Mouse (Mus musculus) NIH3T3 (cell line): ENCODE results near the gene Tomm7.
"Not testable (repeated sequence)": the region's sequence is repeated elsewhere in the genome, so short reads cannot be mapped to it uniquely, and the experiment has no call there.

Experiments
- DNase-seq: peaks from one replicate; pipeline ENCODE4 v3.0.0-alpha.2; 2012; ENCODE audit warnings: low read depth

The Tomm7 gene

DNA sequence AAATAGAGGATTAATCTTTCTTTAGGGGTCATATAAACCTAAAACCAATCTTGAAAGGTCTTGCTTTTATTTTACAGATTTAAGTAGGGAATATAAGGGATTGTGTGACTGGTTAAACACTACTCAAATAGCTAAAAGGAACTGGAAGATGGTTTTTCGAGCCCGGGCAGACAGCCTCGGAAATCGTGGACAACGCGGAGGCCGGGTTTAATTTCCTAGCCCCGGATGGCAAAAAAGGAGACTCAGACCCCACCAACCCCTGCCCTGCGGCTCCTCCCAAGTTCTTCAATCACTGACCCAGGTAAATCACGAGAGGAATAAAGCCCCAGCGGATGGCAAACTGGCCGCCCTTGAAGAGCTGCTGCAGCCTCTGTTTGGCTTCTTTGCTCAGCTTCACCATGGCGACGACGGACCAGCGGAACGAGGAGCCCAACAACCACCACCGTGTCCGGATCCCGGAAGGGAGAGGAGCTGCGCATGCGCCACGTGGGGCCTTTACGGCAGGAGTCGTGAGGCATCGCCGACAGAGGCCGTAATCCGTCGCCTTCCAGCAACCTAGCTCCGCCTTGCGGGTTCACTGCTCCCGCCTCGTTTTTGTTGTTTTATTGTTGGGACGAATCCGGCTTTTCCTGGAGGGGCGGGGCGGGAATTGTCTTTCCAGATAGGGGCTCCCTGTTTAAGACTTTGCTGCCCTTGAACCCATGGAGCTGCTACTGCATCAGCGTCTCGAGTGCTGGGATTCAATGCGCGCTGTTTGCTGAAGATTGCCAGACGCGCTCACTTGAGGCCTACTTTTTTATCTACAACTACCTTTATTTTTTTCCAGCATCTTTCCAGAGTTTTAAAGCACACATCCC, at the start of gene Tomm7:
Gene Tomm7 (minus strand): TSS at position 488 of the 857 bp plus-strand sequence.
- DNase-seq, result peak; percentile 99

GRCm38 (mm10) chr5:23893156-23893863, 49.3 kb upstream of the Tomm7 start:
- DNase-seq, result no peak

DNA sequence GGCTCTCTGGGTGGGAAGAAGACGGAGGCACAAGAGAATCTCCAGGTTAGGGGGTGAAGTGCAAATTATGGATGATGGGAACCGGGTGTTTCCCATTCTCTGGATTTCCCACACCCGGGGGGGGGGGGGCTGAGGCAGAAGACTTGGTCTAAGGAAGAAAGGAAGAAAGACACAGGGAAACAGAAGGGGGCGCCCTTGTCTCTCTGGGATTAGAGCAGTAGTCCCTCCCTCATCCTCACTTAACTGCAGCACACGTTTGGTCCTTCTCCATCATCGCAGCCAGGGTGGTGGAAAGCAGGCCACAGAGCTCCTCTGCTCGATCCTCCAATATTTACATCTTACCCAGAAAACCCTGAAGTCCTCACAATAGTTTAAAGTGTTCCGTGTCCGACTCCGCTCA, 46.8 kb upstream of the Tomm7 start:
- peak; percentile 74 for DNase-seq

DNA sequence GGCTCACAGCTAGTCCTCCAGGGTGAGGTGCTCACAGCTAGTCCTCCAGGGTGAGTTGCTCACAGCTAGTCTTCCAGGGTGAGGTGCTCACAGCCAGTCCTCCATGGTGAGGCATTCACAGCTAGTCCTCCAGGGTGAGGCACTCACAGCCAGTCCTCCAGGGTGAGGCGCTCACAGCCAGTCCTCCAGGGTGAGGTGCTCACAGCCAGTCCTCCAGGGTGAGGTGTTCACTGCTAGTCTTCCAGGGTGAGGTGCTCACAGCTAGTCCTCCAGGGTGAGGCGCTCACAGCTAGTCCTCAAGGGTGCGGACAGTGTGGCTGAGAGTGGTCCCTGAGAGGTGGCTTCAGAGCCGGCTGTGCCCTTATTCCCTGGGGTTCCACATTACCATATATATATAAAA, 45.5 kb upstream of the Tomm7 start:
- no peak for DNase-seq

DNA sequence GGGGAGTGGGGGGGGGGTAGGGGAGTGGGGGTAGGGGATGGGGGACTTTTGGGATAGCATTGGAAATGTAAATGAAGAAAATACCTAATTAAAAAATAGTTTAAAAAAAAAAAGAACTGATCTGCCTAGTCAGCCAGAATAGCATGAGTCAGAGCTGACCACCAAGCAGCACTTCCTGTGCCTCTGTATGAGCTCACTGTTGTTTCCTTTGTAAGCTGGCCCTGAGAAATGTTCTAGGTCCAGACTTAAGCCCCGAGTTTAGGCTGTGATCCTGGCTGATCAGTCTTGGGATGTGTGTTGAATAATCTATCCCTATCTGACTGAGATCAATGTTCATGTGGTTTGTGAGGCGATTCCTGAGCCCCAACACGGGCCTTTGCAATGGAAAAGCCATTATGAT, 43.1 kb upstream of the Tomm7 start:
- peak; percentile 24 for DNase-seq

GRCm38 (mm10) chr5:23874457-23874856, 30.5 kb upstream of the Tomm7 start:
- no peak for DNase-seq

GRCm38 (mm10) chr5:23872586-23872985, 28.6 kb upstream of the Tomm7 start:
- peak; percentile 71 for DNase-seq

DNA sequence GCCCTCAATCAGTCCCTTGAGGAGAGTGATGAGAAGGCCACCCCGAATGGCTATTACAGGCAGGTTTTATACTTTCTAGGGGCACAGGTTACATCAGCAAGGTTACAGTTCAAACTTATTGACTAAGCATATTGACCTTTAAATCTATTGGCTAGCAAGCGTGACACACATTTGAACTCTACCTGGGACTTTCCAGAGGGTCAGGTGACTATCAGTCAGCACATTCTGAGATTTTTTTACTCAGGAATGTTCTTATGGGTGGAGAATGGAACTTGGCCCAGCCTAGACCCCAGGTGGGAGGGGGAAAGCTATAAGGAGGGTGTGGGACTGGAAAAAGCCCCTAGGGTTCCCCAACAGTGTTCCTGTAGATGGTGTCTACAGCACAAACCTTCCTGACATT, 27.4 kb upstream of the Tomm7 start:
- not testable (repeated sequence) for DNase-seq

- no peak for DNase-seq
Observed at GRCm38 (mm10) chr5:23865941-23866340, 22.0 kb upstream of the Tomm7 start.

- DNase-seq, result peak; percentile 59
Observed at GRCm38 (mm10) chr5:23864054-23864965, 20.3 kb upstream of the Tomm7 start.

- DNase-seq, result no peak
Observed at GRCm38 (mm10) chr5:23863166-23864053, 19.4 kb upstream of the Tomm7 start.

DNA sequence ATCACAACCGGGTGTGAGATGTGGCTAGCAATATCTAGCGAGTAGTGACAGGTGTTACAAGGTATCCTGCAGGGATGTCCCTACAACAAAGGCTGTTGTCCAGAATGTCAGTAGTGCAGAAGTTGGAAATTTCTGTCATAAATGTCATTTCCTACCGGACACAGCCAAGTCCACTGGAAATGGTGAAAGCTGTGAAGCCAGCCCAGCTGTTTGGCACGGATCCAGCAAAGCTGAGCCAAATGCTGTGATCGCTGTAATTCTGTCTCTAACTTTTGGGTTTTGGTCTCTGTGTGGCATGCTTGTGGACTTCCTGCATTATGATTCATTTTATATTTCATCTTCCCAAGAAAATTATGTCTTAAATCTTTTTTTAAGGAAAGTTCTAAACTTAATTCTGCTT, 18.3 kb upstream of the Tomm7 start:
- peak; percentile 64 for DNase-seq

- DNase-seq, result no peak
Observed at GRCm38 (mm10) chr5:23861721-23862120, 17.8 kb upstream of the Tomm7 start.

DNA sequence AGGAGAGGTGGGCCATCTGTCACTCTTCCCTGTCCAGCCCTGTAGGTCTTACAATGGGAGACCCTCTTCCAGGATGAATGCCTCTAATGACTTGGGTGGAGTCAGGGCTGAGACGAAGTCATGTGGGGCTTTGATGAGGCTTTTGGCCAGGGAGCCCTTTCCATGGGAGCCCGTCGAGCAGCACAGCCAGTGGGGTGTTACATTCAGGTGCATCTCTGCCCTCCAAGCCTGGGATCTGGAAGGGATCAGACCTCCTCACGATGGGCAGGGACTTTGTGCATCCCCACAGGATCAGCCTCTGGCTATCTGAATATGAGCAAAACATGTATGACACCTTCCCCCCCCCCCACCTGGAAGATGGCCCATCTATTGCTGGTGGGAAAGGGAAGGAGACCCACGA, 15.9 kb upstream of the Tomm7 start:
- DNase-seq, result no peak

DNA sequence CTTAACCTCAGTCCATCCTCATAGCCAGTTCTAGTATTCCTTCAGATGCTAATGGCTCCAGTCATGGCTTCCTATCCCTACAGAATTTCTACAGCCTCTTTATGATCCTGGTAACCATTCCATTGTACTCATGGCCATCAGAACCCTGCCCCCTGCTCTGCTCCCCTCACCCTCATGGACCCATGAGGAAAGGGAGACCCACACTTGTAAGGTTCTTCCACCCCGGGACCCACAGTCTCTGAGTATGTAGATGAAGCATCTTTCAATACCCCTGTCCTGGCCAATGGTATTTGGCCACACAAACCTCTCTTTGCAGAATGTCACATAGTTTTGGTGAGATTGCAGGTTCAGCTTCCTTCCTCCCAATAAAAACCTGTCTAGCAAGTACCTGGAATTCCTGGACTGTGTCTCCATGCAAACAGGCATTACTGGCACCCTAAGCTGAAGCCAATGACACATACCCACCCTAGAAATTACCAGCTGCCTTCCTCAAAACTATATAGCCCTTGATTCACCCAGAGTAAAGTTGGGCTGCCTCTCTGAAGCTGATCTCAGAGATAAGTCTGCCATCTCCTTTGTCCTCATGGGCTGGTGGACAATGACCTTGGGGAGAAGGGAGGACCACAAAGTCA, 15.2 kb upstream of the Tomm7 start:
- no peak for DNase-seq

DNA sequence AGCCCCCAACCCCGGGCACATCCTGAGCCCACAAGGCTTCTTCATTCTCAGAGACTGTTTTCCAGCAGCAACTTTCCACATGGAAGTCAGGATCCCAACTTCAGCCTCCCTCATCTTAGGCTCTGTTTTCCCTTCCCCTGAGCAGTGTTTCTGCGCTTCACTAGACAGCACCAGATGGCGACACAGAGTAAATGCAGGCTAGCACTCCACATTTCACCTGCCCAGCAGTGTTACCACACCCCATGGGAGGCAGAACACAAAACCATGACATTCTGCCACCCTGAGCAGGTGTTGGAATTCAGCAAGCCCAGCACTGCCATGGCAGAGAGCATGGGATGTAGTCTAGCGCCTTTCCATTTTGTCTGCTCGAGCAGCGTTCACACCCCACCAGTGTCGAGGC, 14.7 kb upstream of the Tomm7 start:
- no peak for DNase-seq

- no peak for DNase-seq
Observed at GRCm38 (mm10) chr5:23858001-23858400, 14.0 kb upstream of the Tomm7 start.

GRCm38 (mm10) chr5:23857189-23857588, 13.2 kb upstream of the Tomm7 start:
- DNase-seq, result no peak

GRCm38 (mm10) chr5:23856164-23856563, 12.2 kb upstream of the Tomm7 start:
- no peak for DNase-seq

- DNase-seq, result no peak
Observed at GRCm38 (mm10) chr5:23855484-23855883, 11.5 kb upstream of the Tomm7 start.

DNA sequence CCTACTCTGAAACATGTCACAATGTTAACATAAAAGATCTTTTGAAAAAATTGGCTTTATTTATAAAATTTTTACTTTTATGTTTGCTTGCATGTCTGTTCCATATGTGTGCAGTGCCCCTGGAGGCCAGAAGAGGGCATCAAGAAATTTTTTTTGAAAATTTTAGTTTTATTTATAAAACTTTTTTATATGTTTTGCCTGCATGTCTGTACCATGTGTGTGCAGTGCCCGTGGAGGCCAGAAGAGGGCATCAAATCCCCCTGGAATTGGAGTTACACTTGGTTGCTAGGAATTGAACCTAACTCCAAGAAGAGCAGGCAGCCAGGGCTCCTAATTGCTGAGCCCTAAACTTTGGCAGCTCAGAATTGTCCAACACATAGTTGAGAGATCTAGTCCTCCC, 9.0 kb upstream of the Tomm7 start:
- DNase-seq, result peak; percentile 52
